Comparison of ENCODE assay signal across 21 mouse cellular contexts in genomic region chr14:62775034-62775433, GRCm38 (mm10). TPM values are rescaled to one million over a fixed set of nuclear protein-coding genes. Genes with fewer than 3 reads are reported as not detected.
DNase-seq lines count a peak whose midpoint lies in the region; ATAC-seq lines count a peak whose summit lies in the region.
"Had no signal": no experiment of that assay in that cellular context is flagged by ENCODE, and none has a peak within 500 bp of the region (broad histone marks: within the 10 kb centered on the region; RNA-seq: fewer than 3 reads in every experiment).

No protein-coding gene starts in this region.

- 67% methylated on average over 3 of the region's 3 CpGs for WGBS in intestine, embryonic 14.5 days
- 48% methylated on average over 3 of the region's 3 CpGs for WGBS in intestine, embryonic 16.5 days
- WGBS in stomach, embryonic 16.5 days: 47% methylated on average over 3 of the region's 3 CpGs

- H3K9ac ChIP-seq in intestine, embryonic 14.5 days (ENCODE audit: low read length): no peak overlapping the region
- no peak overlapping the region for H3K9ac ChIP-seq in intestine, embryonic 16.5 days (ENCODE audit: low read depth, low read length)
- H3K9ac ChIP-seq in stomach, embryonic 16.5 days (ENCODE audit: low read length): no peak overlapping the region
- H3K9ac ChIP-seq: embryonic facial prominence, embryonic 13.5 days; forebrain, postnatal 0 days; hindbrain, embryonic 12.5 days; hindbrain, embryonic 15.5 days had no signal

- no peak overlapping the region for H3K4me2 ChIP-seq in intestine, embryonic 14.5 days (ENCODE audit: low read length)
- no peak overlapping the region for H3K4me2 ChIP-seq in intestine, embryonic 16.5 days (ENCODE audit: low read depth, low read length)
- no peak overlapping the region for H3K4me2 ChIP-seq in stomach, embryonic 16.5 days (ENCODE audit: low read depth, low read length)
- H3K4me2 ChIP-seq: embryonic facial prominence, embryonic 13.5 days; heart, embryonic 11.5 days; hindbrain, embryonic 12.5 days; hindbrain, embryonic 15.5 days had no signal

- no peak overlapping the region for H3K4me3 ChIP-seq in intestine, embryonic 14.5 days (ENCODE audit: low read depth, low read length)
- no peak overlapping the region for H3K4me3 ChIP-seq in intestine, embryonic 16.5 days (ENCODE audit: low read length)
- H3K4me3 ChIP-seq in stomach, embryonic 16.5 days (replicated peaks; ENCODE audit: low read length): no peak overlapping the region
- H3K4me3 ChIP-seq: embryonic facial prominence, embryonic 13.5 days; gastrocnemius, adult 2 months; hindbrain, embryonic 12.5 days; hindbrain, embryonic 15.5 days had no signal

- H3K36me3 ChIP-seq in intestine, embryonic 14.5 days (ENCODE audit: control insufficient read depth, insufficient read depth, low read length): no peaks in the 10 kb centered on the region
- no peaks in the 10 kb centered on the region for H3K36me3 ChIP-seq in intestine, embryonic 16.5 days (ENCODE audit: control insufficient read depth, insufficient read depth, low read length)
- no peaks in the 10 kb centered on the region for H3K36me3 ChIP-seq in stomach, embryonic 16.5 days (ENCODE audit: control insufficient read depth, insufficient read depth, low read length)
- H3K36me3 ChIP-seq: embryonic facial prominence, embryonic 13.5 days; hindbrain, embryonic 12.5 days; hindbrain, embryonic 15.5 days had no signal

- no peak overlapping the region for H3K27ac ChIP-seq in intestine, embryonic 14.5 days (ENCODE audit: low read depth)
- no peak overlapping the region for H3K27ac ChIP-seq in intestine, embryonic 16.5 days (ENCODE audit: low read length)
- H3K27ac ChIP-seq in stomach, embryonic 16.5 days (ENCODE audit: low read length): 0 out of 2 replicates have a peak overlapping the region, but pooled peaks have one; percentile 62
- H3K27ac ChIP-seq: embryonic facial prominence, embryonic 13.5 days; gastrocnemius, adult 2 months; hindbrain, embryonic 12.5 days; hindbrain, embryonic 15.5 days had no signal

- DNase-seq in intestine, embryonic 14.5 days (ENCODE audit: low spot score): no peak
- no peak for DNase-seq in left cerebral cortex, postnatal 4 days
- no peak for DNase-seq in lung, adult 18-20 months
- no peak for DNase-seq in kidney, postnatal 25 days
- DNase-seq: adrenal gland, adult 2 months; adrenal gland, postnatal 14 days; cerebellum, adult 11 months; cerebellum, adult 2 months; cerebellum, adult 9-11 months; cerebellum, postnatal 25 days; forebrain, postnatal 0 days; gastrocnemius, adult 2 months; gastrocnemius, postnatal 14 days had no signal

- peak; percentile 70; the same call in 1 of the 2 replicates for ATAC-seq in intestine, embryonic 14.5 days (replicated peaks; ENCODE audit: low FRiP score, low TSS enrichment, low read depth)
- ATAC-seq in intestine, embryonic 16.5 days: peak; percentile 90
- no peak for ATAC-seq in stomach, embryonic 16.5 days (ENCODE audit: insufficient read depth, low FRiP score)
- ATAC-seq: CD4-positive, CD25-positive, alpha-beta regulatory T cell, adult 4 months; forebrain, embryonic 14.5 days; forebrain, postnatal 0 days had no signal

- H3K4me1 ChIP-seq in intestine, embryonic 14.5 days (replicated peaks; ENCODE audit: control insufficient read depth, insufficient read depth, low read length): no peaks in the 10 kb centered on the region
- no peaks in the 10 kb centered on the region for H3K4me1 ChIP-seq in intestine, embryonic 16.5 days (ENCODE audit: control insufficient read depth, insufficient read depth, low read length)
- no peaks in the 10 kb centered on the region for H3K4me1 ChIP-seq in stomach, embryonic 16.5 days (ENCODE audit: control insufficient read depth, insufficient read depth, low read length)
- H3K4me1 ChIP-seq: embryonic facial prominence, embryonic 13.5 days; hindbrain, embryonic 12.5 days; hindbrain, embryonic 15.5 days had no signal

- H3K9me3 ChIP-seq in intestine, embryonic 14.5 days (ENCODE audit: control insufficient read depth, low read length): 0 out of 2 replicates have a peak, but pooled peaks cover 3% of the 10 kb centered on the region
- no peaks in the 10 kb centered on the region for H3K9me3 ChIP-seq in intestine, embryonic 16.5 days (ENCODE audit: control insufficient read depth, low read length)
- H3K9me3 ChIP-seq in stomach, embryonic 16.5 days (replicated peaks; ENCODE audit: control insufficient read depth, low read length): no peaks in the 10 kb centered on the region
- H3K9me3 ChIP-seq: embryonic facial prominence, embryonic 13.5 days; hindbrain, embryonic 12.5 days; hindbrain, embryonic 15.5 days had no signal

- H3K27me3 ChIP-seq in intestine, embryonic 14.5 days (replicated peaks; ENCODE audit: control insufficient read depth, insufficient read depth, low read length): no peaks in the 10 kb centered on the region
- H3K27me3 ChIP-seq in intestine, embryonic 16.5 days (replicated peaks; ENCODE audit: control insufficient read depth, insufficient read depth, low read length): no peaks in the 10 kb centered on the region
- no peaks in the 10 kb centered on the region for H3K27me3 ChIP-seq in stomach, embryonic 16.5 days (ENCODE audit: control insufficient read depth, insufficient read depth, low read length)
- H3K27me3 ChIP-seq: embryonic facial prominence, embryonic 13.5 days; hindbrain, embryonic 12.5 days; hindbrain, embryonic 15.5 days had no signal

- intact Hi-C loops in left cerebral cortex, postnatal 4 days (cut with DNase I): no loop called here

RNA-seq across cellular contexts. Expression of gene Ints6, which starts 14.1 kb away (rescaled TPM):
- 31.8 and 34.4 TPM in 2 replicates for polyA plus RNA-seq in intestine, embryonic 14.5 days (2014; fragmentation: Nextera tagmentation; extraction: Ambion mirVana)
- polyA plus RNA-seq in intestine, embryonic 16.5 days (2015; fragmentation: Nextera tagmentation; extraction: Ambion mirVana): 13.1 and 16.7 TPM in 2 replicates
- 17.2 and 20.4 TPM in 2 replicates for polyA plus RNA-seq in stomach, embryonic 16.5 days (2015; fragmentation: Nextera tagmentation; extraction: Ambion mirVana)
- total RNA-seq in left cerebral cortex, postnatal 4 days (2021): 10 to 100 TPM; 35.8 to 37.6 TPM
